Mouse (Mus musculus): ENCODE measurements around the gene Sin3a. TPM values are rescaled to one million over a fixed set of nuclear protein-coding genes. Genes with fewer than 3 reads are reported as not detected.
A peak's percentile ranks its signal among the peaks of the same experiment; 100 is the strongest.

Gene Sin3a
- polyA plus RNA-seq, 1 experiment = 27.8 TPM

DNA sequence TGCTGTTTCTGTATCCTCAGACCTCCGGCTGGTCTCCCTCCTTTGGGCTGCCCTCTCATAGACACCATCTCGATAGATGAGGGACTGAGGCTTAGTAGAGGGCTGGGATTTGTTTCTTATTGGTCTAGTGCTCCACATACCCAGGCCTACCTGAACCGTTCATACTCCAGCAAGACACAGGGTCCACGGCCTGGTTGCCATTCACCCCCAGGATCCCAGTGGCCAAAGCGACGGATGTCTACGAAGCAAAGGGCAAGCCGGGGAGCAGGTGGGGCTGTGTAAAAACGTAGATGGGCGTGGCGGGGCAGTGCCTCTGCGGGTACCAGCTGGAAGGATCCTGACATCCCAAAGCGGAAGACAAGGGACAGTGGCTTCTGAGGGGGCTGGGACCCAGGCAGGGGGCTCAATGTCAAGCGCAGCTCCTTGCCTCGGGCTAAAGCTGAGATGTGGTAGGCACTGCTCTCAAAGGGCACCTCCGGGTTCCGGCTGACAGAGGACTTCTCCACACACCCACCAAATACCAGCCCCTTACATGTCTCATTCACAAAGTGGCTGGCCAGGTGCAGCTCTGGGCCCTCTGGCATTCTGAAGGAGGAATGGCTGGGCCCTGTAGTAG, 74.7 kb downstream of the Sin3a start:
- Histone ChIP-seq H3K4me3 (ENCODE audit: insufficient read depth, low read length) (peak overlapping the region; percentile 80; the same call in 1 of the 2 replicates), H3K27ac (ENCODE audit: insufficient read depth, low read length) (no peak overlapping the region), H3K4me1 (ENCODE audit: control insufficient read depth, insufficient read depth, low read length) (peaks cover 5% of the 10 kb centered on the region)
- TF ChIP-seq CTCF (IDR thresholded peaks at IDR 0.05; ENCODE audit: extremely low read depth, insufficient read depth, low read length) (no peak), POLR2A (IDR thresholded peaks at IDR 0.05; ENCODE audit: extremely low read depth, insufficient read depth, low read length) (no peak)

DNA sequence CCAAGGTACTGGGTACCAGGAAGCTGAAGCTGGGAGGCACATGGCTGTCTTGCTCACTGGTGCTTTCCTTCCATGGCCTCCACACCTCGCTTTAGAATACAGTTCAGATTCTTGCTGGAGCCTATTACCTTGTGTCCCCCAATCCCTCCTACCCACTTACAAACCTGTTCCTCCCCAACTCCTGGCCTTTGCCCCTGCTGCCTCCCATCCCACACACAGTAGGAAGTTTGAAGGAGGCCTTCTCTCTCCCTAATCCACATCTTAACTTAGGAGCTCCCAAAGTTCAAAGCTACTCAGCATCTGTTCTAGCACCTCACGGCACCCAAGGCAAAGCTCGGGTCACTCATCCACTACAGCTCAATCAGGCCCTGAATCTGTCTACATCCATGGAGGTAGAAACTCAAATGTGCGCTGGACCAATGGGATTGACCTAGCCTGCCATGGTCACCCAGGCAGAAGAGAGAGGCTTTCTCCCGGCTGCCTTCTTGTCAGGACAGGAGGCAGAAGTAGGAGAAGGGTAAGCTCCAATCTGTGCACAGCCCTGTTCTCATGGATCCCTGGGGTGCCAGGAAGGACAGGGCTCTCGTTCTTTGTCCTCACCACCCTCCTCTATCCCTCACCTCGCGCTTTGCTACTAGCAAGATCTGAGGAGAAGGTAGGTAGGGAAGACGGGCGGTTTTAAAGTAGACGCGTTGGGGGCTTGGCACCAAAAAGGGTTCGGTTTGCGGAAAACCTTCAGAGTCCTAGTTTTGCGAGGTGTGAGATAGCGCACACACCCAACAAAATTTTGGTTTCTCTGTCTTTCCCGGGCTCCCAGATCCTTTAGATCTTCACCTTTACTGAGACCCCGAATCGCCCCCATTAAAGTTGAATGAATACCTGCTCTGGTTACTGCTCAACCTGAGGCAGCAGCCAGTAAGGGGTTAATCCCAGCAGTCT, 75.6 kb downstream of the Sin3a start:
- TF ChIP-seq POLR2A (IDR thresholded peaks at IDR 0.05; ENCODE audit: extremely low read depth, insufficient read depth, low read length) (no peak), CTCF (IDR thresholded peaks at IDR 0.05; ENCODE audit: extremely low read depth, insufficient read depth, low read length) (no peak)
- Histone ChIP-seq H3K4me1 (ENCODE audit: control insufficient read depth, insufficient read depth, low read length) (peaks cover 5% of the 10 kb centered on the region), H3K27ac (ENCODE audit: insufficient read depth, low read length) (peak overlapping the region; percentile 51), H3K4me3 (ENCODE audit: insufficient read depth, low read length) (peak overlapping the region; percentile 80)

DNA sequence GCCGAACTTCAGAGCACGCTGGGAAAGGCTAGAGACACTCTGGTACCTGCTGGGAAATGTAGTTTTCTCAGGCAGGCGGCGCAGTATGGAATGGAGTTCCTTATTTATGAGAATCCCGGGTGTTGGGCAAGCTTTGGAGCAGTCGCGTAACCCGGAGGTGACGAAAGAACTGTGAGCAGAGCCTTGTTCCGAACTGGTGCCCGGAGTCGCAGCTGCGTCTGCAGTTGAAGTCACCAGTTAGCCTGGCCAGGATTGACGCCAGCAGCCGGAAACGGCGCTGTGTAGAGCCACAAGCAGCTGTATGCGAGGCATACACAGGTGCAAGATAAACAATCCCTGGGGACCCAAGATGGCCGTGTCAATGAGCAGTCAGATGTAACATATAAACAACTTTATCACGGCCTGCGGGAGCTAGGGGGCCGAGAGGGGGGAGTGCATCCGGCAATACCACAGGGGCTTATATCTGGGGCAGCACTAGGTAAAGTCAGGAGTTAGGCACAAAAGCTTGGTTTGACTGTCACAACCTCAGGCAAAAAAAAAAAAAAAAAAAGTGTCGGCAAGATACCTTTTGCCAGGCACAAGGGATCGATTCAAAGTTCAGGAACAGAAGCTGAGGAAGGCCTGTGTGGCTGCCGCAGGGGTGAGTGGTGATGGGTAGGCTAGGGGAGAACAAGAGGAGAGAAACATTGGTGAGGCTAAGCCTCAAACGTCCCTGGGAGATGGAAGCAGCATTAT, 76.5 kb downstream of the Sin3a start, which contains the start of gene Neil1:
TSS of gene Neil1 (minus strand) at position 162 of the 735 bp plus-strand sequence.
- Histone ChIP-seq H3K4me1 (ENCODE audit: control insufficient read depth, insufficient read depth, low read length) (peaks cover 5% of the 10 kb centered on the region), H3K27ac (ENCODE audit: insufficient read depth, low read length) (peak within 1 kb of the TSS; percentile 87), H3K4me3 (ENCODE audit: insufficient read depth, low read length) (peak within 1 kb of the TSS; percentile 80)
- TF ChIP-seq CTCF (IDR thresholded peaks at IDR 0.05; ENCODE audit: extremely low read depth, insufficient read depth, low read length) (no peak), POLR2A (IDR thresholded peaks at IDR 0.05; ENCODE audit: extremely low read depth, insufficient read depth, low read length) (peak; percentile 94)

DNA sequence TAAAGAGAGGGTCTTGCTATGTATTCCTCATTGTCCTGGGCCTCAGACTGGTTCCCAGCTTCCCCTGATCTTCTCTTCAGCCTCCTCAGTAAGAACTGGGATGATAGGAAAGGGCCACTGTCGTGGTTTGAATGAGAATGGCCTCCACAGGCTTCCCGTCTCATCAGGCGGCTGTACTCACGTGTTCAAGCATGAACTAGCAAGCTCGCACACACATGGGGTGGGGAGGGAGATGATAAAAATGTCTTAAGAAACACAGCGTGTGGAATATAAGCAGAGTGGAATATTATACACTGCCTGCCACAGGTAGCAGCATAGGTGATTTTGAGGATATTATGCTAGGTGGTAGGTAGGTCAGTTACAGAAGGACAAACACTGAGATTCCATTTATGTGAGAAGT, 77.2 kb downstream of the Sin3a start:
- H3K4me1 ChIP-seq (ENCODE audit: control insufficient read depth, insufficient read depth, low read length) = peaks cover 5% of the 10 kb centered on the region
- no peak overlapping the region for H3K27ac ChIP-seq (ENCODE audit: insufficient read depth, low read length)
- TF ChIP-seq CTCF (IDR thresholded peaks at IDR 0.05; ENCODE audit: extremely low read depth, insufficient read depth, low read length) = no peak
- no peak for TF ChIP-seq POLR2A (IDR thresholded peaks at IDR 0.05; ENCODE audit: extremely low read depth, insufficient read depth, low read length)
- peak overlapping the region; percentile 80; the same call in 1 of the 2 replicates for H3K4me3 ChIP-seq (ENCODE audit: insufficient read depth, low read length)

DNA sequence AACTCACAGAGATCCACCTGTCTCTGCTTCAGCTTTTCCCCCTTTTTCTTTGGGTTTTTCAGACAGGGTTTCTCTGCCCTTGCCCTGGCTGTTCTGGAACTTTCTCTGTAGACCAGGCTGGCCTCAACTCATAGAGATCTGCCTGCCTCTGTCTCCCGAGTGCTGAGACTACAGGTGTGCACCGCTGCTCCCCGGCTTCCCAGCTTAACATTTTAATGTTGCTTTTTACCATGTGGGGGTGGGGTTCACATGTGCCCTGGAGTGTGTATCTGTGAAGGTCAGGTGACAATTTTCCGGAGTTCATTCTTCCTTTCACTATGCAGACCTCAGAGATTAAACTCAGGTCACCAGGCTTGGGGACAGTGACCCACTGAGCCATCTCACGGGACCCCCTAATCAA, 78.4 kb downstream of the Sin3a start:
- no peak overlapping the region for H3K27ac ChIP-seq (ENCODE audit: insufficient read depth, low read length)
- H3K4me3 ChIP-seq (ENCODE audit: insufficient read depth, low read length) = no peak overlapping the region
- TF ChIP-seq POLR2A (IDR thresholded peaks at IDR 0.05; ENCODE audit: extremely low read depth, insufficient read depth, low read length) = no peak
- no peak for TF ChIP-seq CTCF (IDR thresholded peaks at IDR 0.05; ENCODE audit: extremely low read depth, insufficient read depth, low read length)
- H3K4me1 ChIP-seq (ENCODE audit: control insufficient read depth, insufficient read depth, low read length) = peaks cover 5% of the 10 kb centered on the region

DNA sequence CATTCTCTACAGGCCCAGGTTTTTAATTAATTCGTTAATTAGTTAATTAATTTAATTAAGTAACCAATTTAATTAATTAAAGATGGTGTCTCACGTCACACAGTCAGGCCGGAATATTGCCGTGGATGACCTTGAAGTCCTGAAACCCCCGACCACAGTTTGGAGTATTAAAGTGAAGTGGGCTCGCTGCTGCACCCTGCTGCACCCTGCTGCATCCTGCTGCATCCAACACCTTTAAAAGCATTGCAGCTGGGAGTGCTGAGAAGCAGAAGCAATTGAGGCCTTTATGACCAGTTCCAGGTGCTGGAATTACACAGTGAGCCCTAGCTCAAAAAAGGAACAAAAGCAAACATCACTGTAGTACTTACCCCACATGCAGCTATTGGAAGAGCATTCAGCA, 80.5 kb downstream of the Sin3a start:
- H3K27ac ChIP-seq (ENCODE audit: insufficient read depth, low read length) = no peak overlapping the region
- H3K4me1 ChIP-seq (ENCODE audit: control insufficient read depth, insufficient read depth, low read length) = peaks cover 7% of the 10 kb centered on the region
- no peak for TF ChIP-seq POLR2A (IDR thresholded peaks at IDR 0.05; ENCODE audit: extremely low read depth, insufficient read depth, low read length)
- no peak overlapping the region for H3K4me3 ChIP-seq (ENCODE audit: insufficient read depth, low read length)

DNA sequence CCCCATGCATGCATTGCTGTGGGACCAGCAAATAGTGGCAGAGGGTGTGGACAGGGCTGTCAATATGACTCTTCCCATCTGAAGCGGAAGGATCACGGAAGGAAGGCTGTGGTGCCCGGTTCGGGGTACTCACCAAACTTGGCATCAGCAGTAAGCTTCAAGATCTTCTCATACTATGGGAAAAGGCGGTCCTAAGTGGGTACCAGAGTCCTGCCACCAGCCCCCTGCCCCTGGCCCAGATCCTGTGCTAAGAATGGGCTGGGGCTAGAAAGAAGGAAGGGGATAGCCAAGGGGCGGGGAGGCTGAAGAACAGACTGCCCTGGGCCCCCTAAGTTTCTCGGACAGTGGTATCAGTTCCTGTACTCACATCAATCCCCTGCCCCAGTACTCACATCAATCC, 84.5 kb downstream of the Sin3a start:
- TF ChIP-seq POLR2A (IDR thresholded peaks at IDR 0.05; ENCODE audit: extremely low read depth, insufficient read depth, low read length) (no peak), CTCF (IDR thresholded peaks at IDR 0.05; ENCODE audit: extremely low read depth, insufficient read depth, low read length) (no peak)
- no peak overlapping the region for H3K4me3 ChIP-seq (ENCODE audit: insufficient read depth, low read length)
- H3K4me1 ChIP-seq (ENCODE audit: control insufficient read depth, insufficient read depth, low read length) = peaks cover 6% of the 10 kb centered on the region
- H3K27ac ChIP-seq (ENCODE audit: insufficient read depth, low read length) = no peak overlapping the region

DNA sequence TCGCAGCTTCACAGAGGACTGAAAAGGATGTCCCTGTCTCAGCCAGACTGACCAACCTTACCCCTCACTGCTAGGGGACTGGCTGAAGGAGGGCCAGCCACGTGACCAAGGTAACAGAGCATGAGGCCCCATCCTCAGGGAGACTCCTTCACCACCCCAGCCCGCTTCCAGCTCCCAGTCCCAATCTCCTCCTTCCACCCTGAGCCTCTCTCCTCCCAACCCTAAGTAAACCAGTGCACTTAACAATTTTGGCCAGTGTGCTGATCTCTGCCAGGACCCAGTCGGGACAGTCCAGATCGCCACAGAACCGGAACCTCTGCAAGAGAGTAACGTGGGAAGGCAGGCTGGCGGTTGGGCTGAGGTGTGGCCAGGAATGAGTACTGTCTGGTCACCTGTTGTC, 85.0 kb downstream of the Sin3a start:
- TF ChIP-seq CTCF (IDR thresholded peaks at IDR 0.05; ENCODE audit: extremely low read depth, insufficient read depth, low read length) (no peak), POLR2A (IDR thresholded peaks at IDR 0.05; ENCODE audit: extremely low read depth, insufficient read depth, low read length) (no peak)
- peak overlapping the region; percentile 78 for H3K4me3 ChIP-seq (ENCODE audit: insufficient read depth, low read length)
- H3K4me1 ChIP-seq (ENCODE audit: control insufficient read depth, insufficient read depth, low read length) = peaks cover 6% of the 10 kb centered on the region
- no peak overlapping the region for H3K27ac ChIP-seq (ENCODE audit: insufficient read depth, low read length)

DNA sequence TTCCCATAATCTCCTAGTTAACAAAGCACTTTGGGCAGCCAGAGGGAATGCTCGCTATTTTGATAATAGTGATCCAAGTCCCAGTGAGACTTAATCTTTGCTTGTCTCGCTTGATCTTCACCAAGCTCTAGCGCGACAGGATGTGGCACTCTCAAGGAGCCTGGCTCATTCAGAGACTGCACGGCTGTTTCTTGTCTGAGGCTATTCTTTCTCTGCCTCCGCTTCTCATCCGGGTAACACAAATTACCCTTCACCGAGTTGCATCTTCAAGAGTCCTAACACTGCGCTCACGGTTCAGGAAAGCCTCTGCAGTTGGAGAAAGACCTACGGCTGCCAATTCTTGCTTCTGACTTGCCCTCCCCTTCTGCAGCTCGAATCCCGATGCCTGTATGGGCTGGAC, 85.7 kb downstream of the Sin3a start:
- H3K4me3 ChIP-seq (ENCODE audit: insufficient read depth, low read length) = peak overlapping the region; percentile 78
- peak overlapping the region; percentile 13; the same call in 1 of the 2 replicates for H3K27ac ChIP-seq (ENCODE audit: insufficient read depth, low read length)
- peaks cover 6% of the 10 kb centered on the region for H3K4me1 ChIP-seq (ENCODE audit: control insufficient read depth, insufficient read depth, low read length)
- TF ChIP-seq CTCF (IDR thresholded peaks at IDR 0.05; ENCODE audit: extremely low read depth, insufficient read depth, low read length) (no peak), POLR2A (IDR thresholded peaks at IDR 0.05; ENCODE audit: extremely low read depth, insufficient read depth, low read length) (peak; percentile 45; the same call in 1 of the 2 replicates)
